Mouse (Mus musculus): ENCODE data around the gene Nid2. TPM values are rescaled to one million over a fixed set of nuclear protein-coding genes. Genes with fewer than 3 reads are reported as not detected.

Gene Nid2
- polyA plus RNA-seq, 1 experiment from 2014 or later = 117 TPM

GRCm38 (mm10) chr14:19801474-19802215 is 50.6 kb downstream of the Nid2 start:
- ATAC-seq (ENCODE audit: insufficient read depth) = no peak
- Histone ChIP-seq H3K27ac (ENCODE audit: low read depth) (no peak overlapping the region), H3K4me3 (ENCODE audit: low read depth, low read length) (no peak overlapping the region), H3K4me1 (ENCODE audit: insufficient read depth) (no peaks in the 10 kb centered on the region), H3K9ac (no peak overlapping the region), H3K36me3 (ENCODE audit: insufficient read depth) (peaks cover 45% of the 10 kb centered on the region), H3K27me3 (ENCODE audit: insufficient read depth, low read length) (no peaks in the 10 kb centered on the region), H3K9me3 (ENCODE audit: low read depth, low read length) (no peaks in the 10 kb centered on the region), H3K4me2 (no peak overlapping the region)
- no peak for TF ChIP-seq CTCF (IDR thresholded peaks at IDR 0.05; ENCODE audit: low read depth)
- 81% methylated on average over 8 of the region's 8 CpGs for WGBS
- DNase-seq = no peak

- H3K4me2 ChIP-seq = no peak overlapping the region
- WGBS = 66% methylated on average over 4 of the region's 4 CpGs
- no peaks in the 10 kb centered on the region for H3K27me3 ChIP-seq (ENCODE audit: insufficient read depth, low read length)
- ATAC-seq (ENCODE audit: insufficient read depth) (peak; percentile 35; the same call in 1 of the 2 replicates), DNase-seq (no peak)
- no peak overlapping the region for H3K9ac ChIP-seq
- TF ChIP-seq CTCF (IDR thresholded peaks at IDR 0.05; ENCODE audit: low read depth) = no peak
- H3K4me1 ChIP-seq (ENCODE audit: insufficient read depth) = no peaks in the 10 kb centered on the region
- H3K27ac ChIP-seq (ENCODE audit: low read depth) = no peak overlapping the region
- no peak overlapping the region for H3K4me3 ChIP-seq (ENCODE audit: low read depth, low read length)
- no peaks in the 10 kb centered on the region for H3K9me3 ChIP-seq (ENCODE audit: low read depth, low read length)
- H3K36me3 ChIP-seq (ENCODE audit: insufficient read depth) = peaks cover 36% of the 10 kb centered on the region
Observed at GRCm38 (mm10) chr14:19803222-19803621, 52.2 kb downstream of the Nid2 start.

- H3K4me1 ChIP-seq (ENCODE audit: insufficient read depth) = no peaks in the 10 kb centered on the region
- H3K36me3 ChIP-seq (ENCODE audit: insufficient read depth) = peaks cover 32% of the 10 kb centered on the region
- no peaks in the 10 kb centered on the region for H3K27me3 ChIP-seq (ENCODE audit: insufficient read depth, low read length)
- H3K4me2 ChIP-seq = no peak overlapping the region
- DNase-seq (peak; percentile 63), ATAC-seq (ENCODE audit: insufficient read depth) (peak; percentile 71)
- no peak overlapping the region for H3K4me3 ChIP-seq (ENCODE audit: low read depth, low read length)
- H3K27ac ChIP-seq (ENCODE audit: low read depth) = no peak overlapping the region
- H3K9me3 ChIP-seq (ENCODE audit: low read depth, low read length) = no peaks in the 10 kb centered on the region
- TF ChIP-seq CTCF (IDR thresholded peaks at IDR 0.05; ENCODE audit: low read depth) = no peak
- WGBS = 44% methylated on average over 10 of the region's 10 CpGs
- H3K9ac ChIP-seq = no peak overlapping the region
Observed at GRCm38 (mm10) chr14:19803623-19804022, 52.6 kb downstream of the Nid2 start.

- H3K4me3 ChIP-seq (ENCODE audit: low read depth, low read length) = no peak overlapping the region
- H3K9me3 ChIP-seq (ENCODE audit: low read depth, low read length) = no peaks in the 10 kb centered on the region
- no peak overlapping the region for H3K4me2 ChIP-seq
- no peaks in the 10 kb centered on the region for H3K4me1 ChIP-seq (ENCODE audit: insufficient read depth)
- H3K36me3 ChIP-seq (ENCODE audit: insufficient read depth) = peaks cover 35% of the 10 kb centered on the region
- no peaks in the 10 kb centered on the region for H3K27me3 ChIP-seq (ENCODE audit: insufficient read depth, low read length)
- H3K27ac ChIP-seq (ENCODE audit: low read depth) = no peak overlapping the region
- no peak overlapping the region for H3K9ac ChIP-seq
- DNase-seq (no peak), ATAC-seq (ENCODE audit: insufficient read depth) (no peak)
- no peak for TF ChIP-seq CTCF (IDR thresholded peaks at IDR 0.05; ENCODE audit: low read depth)
- 81% methylated on average over 3 of the region's 3 CpGs for WGBS
Observed at GRCm38 (mm10) chr14:19807339-19807738, 56.3 kb downstream of the Nid2 start.

DNA sequence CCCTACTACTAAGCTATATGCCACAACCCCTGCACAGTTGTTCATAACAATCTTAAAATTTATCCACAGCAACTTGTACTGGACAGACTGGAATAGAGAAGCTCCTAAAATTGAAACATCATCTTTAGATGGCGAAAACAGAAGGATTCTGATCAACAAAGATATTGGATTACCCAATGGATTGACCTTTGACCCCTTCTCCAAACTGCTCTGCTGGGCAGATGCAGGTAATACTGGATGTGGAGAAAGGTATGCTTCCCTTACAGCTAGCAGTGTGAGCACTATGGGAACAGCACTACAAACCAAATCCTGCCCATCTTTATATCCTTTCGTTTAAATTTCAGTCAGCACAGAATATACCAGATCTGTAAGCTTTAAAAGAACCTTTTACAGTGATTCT is 56.8 kb downstream of the Nid2 start:
- no peaks in the 10 kb centered on the region for H3K4me1 ChIP-seq (ENCODE audit: insufficient read depth)
- no peaks in the 10 kb centered on the region for H3K27me3 ChIP-seq (ENCODE audit: insufficient read depth, low read length)
- DNase-seq (no peak), ATAC-seq (ENCODE audit: insufficient read depth) (no peak)
- peaks cover 40% of the 10 kb centered on the region for H3K36me3 ChIP-seq (ENCODE audit: insufficient read depth)
- no peak overlapping the region for H3K4me2 ChIP-seq
- no peak for TF ChIP-seq CTCF (IDR thresholded peaks at IDR 0.05; ENCODE audit: low read depth)
- no peak overlapping the region for H3K4me3 ChIP-seq (ENCODE audit: low read depth, low read length)
- H3K27ac ChIP-seq (ENCODE audit: low read depth) = no peak overlapping the region
- no peaks in the 10 kb centered on the region for H3K9me3 ChIP-seq (ENCODE audit: low read depth, low read length)
- no peak overlapping the region for H3K9ac ChIP-seq
- 90% methylated on average over 2 of the region's 2 CpGs for WGBS

DNA sequence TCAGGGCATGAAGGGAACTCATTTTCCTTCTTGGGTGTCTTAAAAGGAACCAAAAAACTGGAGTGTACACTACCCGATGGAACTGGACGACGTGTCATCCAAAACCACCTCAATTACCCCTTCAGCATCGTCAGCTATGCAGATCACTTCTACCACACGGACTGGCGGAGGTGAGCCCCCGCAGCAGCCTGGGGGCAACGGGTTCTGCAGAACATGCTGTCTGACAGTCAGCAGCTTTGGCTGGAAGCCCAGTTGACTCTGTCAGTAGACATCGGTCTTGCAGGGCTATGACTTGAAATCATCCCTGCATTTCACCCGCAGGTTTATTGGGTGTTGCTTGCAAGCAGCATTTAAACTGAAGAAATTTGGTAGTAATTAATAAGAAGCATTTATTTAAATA is 58.9 kb downstream of the Nid2 start:
- H3K27me3 ChIP-seq (ENCODE audit: insufficient read depth, low read length) = no peaks in the 10 kb centered on the region
- 66% methylated on average over 10 of the region's 10 CpGs for WGBS
- H3K36me3 ChIP-seq (ENCODE audit: insufficient read depth) = peaks cover 56% of the 10 kb centered on the region
- no peaks in the 10 kb centered on the region for H3K4me1 ChIP-seq (ENCODE audit: insufficient read depth)
- no peak overlapping the region for H3K27ac ChIP-seq (ENCODE audit: low read depth)
- ATAC-seq (ENCODE audit: insufficient read depth) = no peak
- no peak overlapping the region for H3K4me2 ChIP-seq
- H3K4me3 ChIP-seq (ENCODE audit: low read depth, low read length) = no peak overlapping the region
- no peak overlapping the region for H3K9ac ChIP-seq
- no peaks in the 10 kb centered on the region for H3K9me3 ChIP-seq (ENCODE audit: low read depth, low read length)
- peak; percentile 27 for DNase-seq
- TF ChIP-seq CTCF (IDR thresholded peaks at IDR 0.05; ENCODE audit: low read depth) = no peak

DNA sequence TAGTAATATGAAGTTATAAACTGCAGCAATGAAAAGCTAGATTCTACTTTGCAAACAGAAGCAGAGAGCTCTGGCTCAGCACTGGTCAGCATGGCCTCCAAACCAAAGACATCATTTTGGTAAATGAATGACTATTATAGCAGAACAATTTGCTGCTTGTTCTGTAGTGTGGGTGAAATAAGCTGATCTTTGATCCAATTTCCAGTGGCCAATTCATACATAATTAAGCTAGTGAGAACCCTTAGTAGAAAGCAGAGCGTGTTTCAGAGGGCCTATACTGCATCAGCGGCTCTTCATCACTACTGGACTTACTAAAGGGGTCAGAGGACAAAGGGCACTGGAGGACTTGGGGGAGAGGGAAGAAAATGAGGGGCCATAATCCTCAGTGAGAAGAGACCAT is 62.0 kb downstream of the Nid2 start:
- no peak overlapping the region for H3K27ac ChIP-seq (ENCODE audit: low read depth)
- H3K9me3 ChIP-seq (ENCODE audit: low read depth, low read length) = no peaks in the 10 kb centered on the region
- ATAC-seq (ENCODE audit: insufficient read depth) = no peak
- H3K27me3 ChIP-seq (ENCODE audit: insufficient read depth, low read length) = no peaks in the 10 kb centered on the region
- H3K9ac ChIP-seq = no peak overlapping the region
- H3K4me1 ChIP-seq (ENCODE audit: insufficient read depth) = no peaks in the 10 kb centered on the region
- no peak for TF ChIP-seq CTCF (IDR thresholded peaks at IDR 0.05; ENCODE audit: low read depth)
- H3K4me2 ChIP-seq = no peak overlapping the region
- H3K36me3 ChIP-seq (ENCODE audit: insufficient read depth) = peaks cover 69% of the 10 kb centered on the region
- H3K4me3 ChIP-seq (ENCODE audit: low read depth, low read length) = no peak overlapping the region
- 80% methylated on average over 2 of the region's 2 CpGs for WGBS
- DNase-seq = no peak
